Mouse (Mus musculus) right cerebral cortex, postnatal 36 days (tissue): ENCODE measurements at regions not wholly inside any gene's neighbourhood (a gene's known extent, or its start where the extent isn't known, plus 50 kb on each side); places are given as distances from the start of the nearest gene placed in this dataset.

ENCODE experiments used
- DNase-seq, 2 experiments: peaks; one replicate each; pipeline ENCODE4 v3.0.0; 2022; ENCODE audit warnings: low spot score in 2 of 2, mixed read lengths in 1 of 2

DNA sequence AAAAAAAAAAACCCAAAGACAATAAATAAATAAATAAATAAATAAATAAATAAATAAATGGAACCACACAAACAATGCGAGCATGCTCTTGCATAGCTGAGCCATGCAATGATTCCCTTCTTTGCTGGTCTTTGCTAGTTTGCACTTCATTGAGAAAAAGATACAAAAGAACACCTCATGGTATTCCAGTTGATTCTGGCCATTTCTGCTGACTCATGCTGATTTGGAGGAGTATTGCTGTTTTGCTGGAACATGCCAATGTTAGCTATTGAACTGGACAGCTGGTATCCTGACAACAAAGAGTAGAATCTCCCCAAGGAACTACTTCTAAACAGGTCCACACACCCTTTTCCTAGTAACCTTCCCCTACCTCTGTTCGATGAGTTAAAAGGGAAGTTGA lies 60.2 kb downstream of the Htr1a start:
- no peak for DNase-seq

DNA sequence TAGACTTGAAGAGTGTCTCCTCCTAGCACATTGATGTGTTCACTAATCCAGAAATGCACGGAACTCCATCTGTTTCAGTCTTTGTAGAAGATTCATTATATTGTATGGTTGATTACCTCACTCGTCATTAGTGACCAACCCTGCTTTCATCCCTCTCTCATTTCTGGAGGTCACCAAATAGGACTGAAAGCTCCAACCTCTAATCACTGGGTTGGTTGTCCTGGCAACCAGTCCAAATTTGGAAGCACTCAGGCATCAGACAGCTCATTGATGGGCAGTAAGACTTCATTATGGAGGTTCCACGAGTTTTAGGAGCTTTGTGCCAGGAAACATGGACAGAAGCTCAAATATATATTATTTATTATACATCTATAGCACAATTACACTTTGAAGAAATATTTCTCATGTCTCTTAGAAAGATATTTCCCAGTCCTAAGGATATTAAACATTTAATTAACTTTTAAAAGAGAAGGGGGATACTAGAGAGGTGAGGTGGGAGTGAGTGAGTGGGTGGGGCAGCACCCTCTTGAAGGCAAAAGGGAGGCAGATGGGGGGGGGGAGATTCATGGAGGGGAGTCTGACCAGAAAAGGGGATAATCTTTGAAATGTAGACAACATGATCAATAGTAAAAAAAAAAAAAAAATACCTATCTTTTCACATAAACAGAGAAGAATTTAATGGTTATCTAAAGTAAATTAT lies 94.7 kb downstream of the Htr1a start:
- no peak for DNase-seq

DNA sequence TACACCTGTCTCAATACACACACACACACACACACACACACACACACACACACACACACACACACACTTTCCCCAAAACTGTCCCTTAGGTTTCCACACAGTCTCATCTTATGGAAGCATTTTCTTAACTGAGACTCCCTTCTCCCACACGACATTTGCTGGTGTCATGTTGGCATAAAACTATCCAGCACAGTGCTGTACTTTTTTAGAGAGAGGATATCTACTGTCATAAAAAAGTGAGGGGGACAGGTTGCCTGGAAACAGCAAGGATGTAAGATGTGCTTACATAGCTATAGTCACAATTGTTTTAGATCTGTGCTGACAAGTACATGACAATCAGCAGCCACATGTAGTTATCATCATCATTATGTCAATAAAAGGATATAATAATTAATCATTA lies 129.8 kb downstream of the Htr1a start:
- DNase-seq = peak in 1 of 2 experiments; percentile 9

DNA sequence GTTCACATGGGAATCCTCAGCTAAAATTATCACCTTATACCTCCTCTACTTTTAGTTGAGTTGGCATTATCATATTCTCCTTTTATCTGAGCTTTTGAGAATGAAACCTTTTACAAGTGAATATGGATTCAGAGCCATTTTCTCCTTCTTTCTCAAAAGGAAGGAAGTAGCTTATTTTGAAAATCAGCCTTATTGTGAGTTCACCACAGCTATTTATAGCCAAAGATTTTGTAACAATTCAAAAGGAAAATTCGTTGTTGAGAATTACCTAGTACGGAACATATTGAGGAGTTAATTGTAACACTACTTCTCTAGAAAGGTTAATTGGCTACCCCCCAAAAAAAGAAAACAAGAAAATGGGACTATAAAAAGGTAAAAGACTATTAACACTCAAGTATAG lies 163.0 kb downstream of the Htr1a start:
- DNase-seq = no peak

DNA sequence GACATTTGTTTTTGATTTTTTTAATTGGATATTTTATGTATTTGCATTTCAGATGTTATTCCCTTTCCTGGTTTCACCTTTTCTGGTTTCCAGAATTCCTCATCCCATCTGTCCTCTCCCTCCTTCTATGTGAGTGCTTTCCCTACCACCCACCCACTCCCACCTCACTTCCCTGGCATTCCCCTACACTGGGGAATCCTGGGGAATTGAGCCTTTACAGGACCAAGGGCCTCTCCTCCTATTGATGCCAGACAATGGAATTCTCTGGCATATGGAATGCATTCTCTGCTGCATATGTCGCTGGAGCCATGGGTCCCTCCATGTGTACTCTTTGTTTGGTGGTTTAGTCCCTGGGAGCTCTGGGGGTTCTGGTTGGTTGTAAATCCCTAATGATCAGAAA lies 175.9 kb downstream of the Htr1a start:
- DNase-seq = no peak

DNA sequence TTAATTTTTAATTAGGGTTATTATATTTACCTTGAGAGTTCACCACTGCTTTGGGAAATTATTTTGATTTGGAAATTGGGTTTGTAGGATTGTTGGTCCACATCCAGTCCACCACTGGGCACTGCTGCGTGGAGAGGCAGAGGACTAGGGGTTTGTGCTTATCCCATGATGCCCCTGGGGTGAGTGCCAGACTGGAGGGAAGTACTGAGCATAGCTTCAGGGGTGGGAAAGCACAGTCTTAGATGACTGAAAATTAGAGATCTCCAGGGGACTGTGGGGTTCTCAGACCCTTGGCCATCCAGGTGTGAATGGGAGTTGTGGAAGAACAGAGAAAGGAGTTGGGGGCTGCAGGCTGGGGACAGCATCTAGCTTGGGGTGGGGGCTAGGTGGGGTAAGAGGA lies 177.4 kb downstream of the Htr1a start:
- DNase-seq = no peak

DNA sequence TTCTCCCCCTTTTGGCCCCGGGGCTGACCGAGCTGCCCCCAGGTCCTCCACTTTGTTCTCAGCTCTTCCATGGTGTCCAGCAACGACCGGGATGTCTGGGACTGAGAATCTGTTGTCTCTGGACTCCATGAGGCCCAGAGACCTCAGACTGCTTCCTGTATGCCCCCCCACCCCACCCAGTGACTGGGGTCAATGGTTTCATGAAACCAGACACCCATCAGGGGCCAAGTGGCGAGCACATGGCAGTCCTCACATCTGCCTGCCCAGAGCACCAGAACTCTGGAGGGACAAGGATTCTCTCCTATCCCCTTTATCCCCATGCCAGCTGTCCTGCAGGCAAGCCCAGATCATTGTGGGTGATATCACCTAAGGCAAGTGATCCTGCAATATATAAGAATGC lies 185.2 kb downstream of the Htr1a start:
- no peak for DNase-seq

DNA sequence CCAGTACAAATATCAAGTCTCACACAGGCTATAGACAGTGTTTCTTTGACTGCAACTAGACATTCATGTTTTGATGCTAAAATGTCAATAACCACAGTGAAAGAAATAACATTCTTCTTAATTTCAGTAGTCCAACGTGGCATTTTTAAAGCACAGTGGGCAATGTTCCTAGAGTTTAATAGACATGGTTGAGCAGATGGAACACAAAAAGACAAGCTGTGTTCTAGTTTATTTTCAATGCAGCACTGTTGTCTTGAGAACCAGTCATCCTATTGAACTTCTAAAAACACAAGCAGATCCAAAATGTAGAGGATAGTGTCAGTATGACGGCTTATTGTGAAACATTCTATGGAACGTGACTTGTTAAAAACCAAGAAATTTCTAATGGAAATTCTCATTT lies 205.2 kb downstream of the Htr1a start:
- DNase-seq = no peak
